Mouse (Mus musculus) layer of hippocampus, adult 18-20 months (tissue): ENCODE measurements around the gene Cavin3. TPM values are rescaled to one million over a fixed set of nuclear protein-coding genes. Genes with fewer than 3 reads are reported as not detected.

Experiments used
- DNase-seq, 2 experiments: peaks; one replicate each; pipeline ENCODE4 v3.0.0; 2022; ENCODE audit warnings: low spot score in 2 of 2
- long read RNA-seq: library from polyadenylated mRNA; stranded (forward); transcript quantifications from one replicate; pipeline ENCODE4 v2.0.0, GENCODE M21; 2021
- total RNA-seq, 2 experiments: library from RNA; stranded (reverse); gene quantifications; 2 replicates each; pipeline ENCODE4 v1.2.3; 2021

Cavin3 gene
- 10 to 100 TPM; 14.3 to 15.9 TPM for total RNA-seq
- long read RNA-seq, transcript Cavin3-201 (2 exons, 1,662 nt) = major isoform, 18 of 20 reads
- long read RNA-seq, partial matches to known transcripts = 0 of 20 reads
- long read RNA-seq, other reads (novel, unspliced or antisense) = 2 of 20 reads

- DNase-seq = peak; percentile 40 to 58
These were observed at the start of gene Cavin3 for GRCm38 (mm10) chr7:105481505-105482411. Gene Cavin3, minus strand, starts transcription at chr7:105482300.

DNA sequence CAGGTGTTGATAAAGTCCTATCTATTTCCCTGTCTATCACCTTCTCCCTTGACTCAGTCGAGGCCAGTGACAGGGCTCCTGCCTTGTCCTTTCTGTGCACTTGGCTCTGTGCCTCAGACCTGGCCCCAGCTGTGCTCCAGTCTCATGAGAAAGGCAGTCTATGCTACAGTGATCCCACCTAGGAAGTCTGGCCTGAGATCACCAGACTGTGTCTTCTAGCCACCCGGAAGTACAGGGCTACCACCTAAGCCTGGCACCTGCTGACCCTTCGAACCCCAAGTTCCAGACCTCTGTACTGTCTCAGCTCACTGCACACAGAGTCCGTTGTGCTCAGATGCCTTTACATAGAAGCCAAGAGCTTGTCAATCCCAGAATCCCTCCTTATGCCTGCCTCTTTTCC is 46.0 kb upstream of the Cavin3 start:
- DNase-seq = no peak

DNA sequence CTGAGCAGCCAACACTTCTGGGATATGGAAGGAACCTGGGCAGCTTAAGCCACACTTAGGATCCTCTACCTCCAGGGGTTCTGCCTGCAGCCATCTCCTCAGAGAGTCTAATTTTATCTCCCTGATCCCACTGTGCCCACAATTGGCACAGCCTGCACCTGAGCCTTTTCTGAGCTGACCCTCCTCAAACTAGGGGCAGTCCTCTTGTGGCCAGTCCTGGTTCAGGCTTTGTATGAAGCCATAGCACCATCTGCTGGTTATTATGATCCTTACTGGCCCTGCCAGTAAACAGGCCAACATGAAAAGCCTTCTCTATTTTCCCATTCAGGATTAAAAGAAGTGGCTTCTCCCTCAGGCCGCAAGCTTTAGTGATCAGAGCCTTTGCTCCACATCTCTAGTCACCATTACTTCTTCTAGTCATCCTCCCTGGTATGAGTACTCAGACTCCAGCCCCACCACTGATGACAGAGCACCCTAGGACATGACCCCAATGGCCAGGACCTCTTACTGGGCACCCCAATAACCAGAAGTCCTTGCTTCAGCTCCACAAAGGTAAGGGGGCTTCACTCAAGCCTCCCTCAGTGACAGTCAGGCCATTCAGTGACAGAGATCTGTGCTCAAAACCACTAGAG is 45.3 kb upstream of the Cavin3 start:
- peak in 1 of 2 experiments; percentile 54 for DNase-seq

DNA sequence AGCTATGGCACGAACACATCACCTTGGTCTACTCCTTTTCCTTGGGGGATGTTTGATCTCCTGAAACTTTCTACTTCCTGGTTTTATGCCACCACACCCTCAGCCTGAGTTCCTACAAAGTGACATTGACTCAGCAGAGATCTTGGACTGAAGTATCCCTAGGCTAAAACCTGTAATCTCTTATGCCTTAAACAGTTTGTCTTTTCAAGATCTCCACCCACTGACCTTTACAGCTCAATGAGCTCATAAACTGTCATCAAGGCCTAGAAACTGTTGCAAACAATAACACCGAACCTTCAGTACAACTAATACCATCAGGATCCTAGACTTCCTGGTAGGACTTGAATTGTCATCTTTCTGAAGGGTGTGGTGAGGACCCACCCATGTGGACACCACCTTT is 42.1 kb upstream of the Cavin3 start:
- DNase-seq = no peak

DNA sequence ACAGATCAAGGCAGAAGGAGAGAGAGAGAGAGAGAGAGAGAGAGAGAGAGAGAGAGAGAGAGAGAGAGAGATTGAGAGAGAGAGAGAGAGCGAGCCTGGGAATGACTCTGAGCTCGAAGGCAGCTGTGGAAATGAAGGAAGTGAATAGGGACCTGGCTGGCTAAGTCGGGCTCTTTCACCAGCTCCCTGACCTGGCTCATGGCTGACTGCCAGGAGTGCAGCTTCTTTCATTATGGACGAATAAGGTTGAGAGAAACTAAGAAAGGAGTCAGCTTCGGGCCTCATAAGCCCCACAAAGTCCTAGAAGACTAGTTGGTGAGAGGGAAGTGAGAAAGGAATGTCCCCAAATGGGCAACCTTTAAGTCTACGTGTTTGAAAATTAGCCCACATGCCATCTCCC is 38.1 kb upstream of the Cavin3 start:
- DNase-seq = no peak

GRCm38 (mm10) chr7:105519771-105520170 is 37.7 kb upstream of the Cavin3 start:
- DNase-seq = no peak

- DNase-seq = peak; percentile 31 to 54
These were observed 37.2 kb upstream of the Cavin3 start for GRCm38 (mm10) chr7:105519336-105519735.

GRCm38 (mm10) chr7:105516669-105517360 is 34.7 kb upstream of the Cavin3 start:
- DNase-seq = no peak

DNA sequence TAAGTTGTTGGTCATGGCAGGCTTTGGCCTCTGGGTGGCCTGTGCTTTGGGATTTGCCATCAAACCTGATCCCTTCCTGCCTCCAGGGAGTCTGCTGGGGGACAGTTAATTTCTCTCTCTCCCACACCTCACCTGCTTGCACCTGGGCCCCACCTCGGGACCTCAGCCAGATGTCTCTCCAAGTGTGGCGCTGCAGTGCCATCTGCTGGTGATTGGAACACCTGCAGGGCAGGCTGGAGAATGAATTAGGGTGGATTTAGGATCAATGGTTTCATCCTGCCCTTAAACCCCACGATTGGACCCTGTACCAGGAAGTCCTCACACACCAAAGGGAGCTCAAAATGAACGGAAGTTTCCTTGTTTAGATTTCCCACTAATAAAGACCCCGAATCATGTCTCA is 33.1 kb upstream of the Cavin3 start:
- DNase-seq = peak in 1 of 2 experiments; percentile 48

DNA sequence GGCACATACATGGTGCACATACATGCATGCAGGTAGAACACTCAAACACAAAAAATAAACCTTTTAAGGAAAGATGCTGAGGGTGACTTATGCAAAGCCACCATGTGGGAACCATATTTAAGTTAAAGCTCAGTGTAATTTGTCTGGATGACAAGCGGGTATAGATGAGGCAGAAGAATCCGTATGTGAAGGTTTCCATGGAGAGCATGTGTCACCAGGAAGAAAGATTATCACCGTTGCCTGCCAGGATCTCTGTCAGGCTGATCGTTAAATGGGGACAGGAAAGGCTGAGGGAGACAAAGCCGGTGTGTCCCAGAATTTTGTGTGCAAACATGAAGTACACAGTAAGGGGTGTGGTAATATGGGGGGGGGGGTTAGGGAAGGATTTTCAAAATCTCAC is 32.5 kb upstream of the Cavin3 start:
- DNase-seq = peak in 1 of 2 experiments; percentile 6

GRCm38 (mm10) chr7:105513845-105514291 is 31.8 kb upstream of the Cavin3 start:
- no peak for DNase-seq

DNA sequence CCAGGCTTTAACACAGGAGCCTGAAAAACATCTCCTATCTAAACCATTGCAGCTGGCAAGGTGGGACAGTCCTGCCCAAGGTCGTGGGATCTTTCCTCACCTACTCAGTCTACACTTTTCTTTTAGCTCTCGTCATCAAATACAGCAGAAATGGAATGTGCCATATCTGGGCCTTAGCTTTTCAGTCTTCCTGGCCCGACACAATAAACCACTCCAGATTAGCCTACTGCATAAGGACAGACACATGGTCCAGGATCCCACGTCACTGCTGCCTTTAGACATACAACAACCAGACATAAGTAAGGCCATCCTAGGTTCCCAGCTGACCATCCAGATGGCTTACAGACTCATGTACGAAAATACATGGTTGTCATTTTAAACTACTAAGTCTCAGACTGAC is 28.0 kb upstream of the Cavin3 start:
- DNase-seq = peak in 1 of 2 experiments; percentile 7

DNA sequence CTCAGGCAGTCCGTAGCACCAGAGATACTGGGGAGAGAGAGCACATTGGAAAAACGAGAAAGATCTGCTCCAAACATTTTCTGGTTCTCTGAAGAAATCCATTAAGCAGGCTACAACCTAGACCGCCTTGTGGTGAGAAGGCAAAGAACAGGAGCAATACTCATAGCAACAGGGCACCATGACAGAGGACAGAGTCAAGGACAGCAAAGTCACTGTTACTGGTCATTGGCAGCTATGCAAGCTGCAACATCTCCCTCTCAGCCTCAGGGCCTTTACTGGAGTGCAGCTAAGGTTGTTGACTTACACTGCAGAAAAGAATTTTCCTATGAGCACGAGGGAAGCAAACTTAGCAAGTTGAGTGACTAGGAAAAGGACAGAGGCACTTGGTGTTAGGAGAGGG is 25.2 kb upstream of the Cavin3 start:
- DNase-seq = no peak

DNA sequence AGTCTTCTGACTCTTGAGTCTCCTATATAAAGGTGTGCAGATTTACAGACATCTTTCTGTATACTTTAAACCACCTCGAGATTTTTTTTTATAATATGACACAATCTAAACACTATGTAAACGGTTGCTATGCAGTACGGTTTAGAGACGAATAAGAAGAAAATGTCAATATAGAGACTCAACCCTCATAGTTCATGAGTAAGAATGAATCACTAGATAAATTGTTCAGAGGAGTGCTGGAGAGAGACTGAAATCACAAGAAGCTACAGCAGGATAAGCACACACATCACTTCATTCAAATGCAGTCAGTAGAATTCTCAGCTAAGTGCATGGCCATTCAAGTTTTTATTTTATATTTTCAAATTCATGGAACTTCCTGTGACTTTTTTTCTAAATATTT is 19.9 kb upstream of the Cavin3 start:
- no peak for DNase-seq

- DNase-seq = no peak
These were observed 17.6 kb upstream of the Cavin3 start for GRCm38 (mm10) chr7:105499676-105500075.

DNA sequence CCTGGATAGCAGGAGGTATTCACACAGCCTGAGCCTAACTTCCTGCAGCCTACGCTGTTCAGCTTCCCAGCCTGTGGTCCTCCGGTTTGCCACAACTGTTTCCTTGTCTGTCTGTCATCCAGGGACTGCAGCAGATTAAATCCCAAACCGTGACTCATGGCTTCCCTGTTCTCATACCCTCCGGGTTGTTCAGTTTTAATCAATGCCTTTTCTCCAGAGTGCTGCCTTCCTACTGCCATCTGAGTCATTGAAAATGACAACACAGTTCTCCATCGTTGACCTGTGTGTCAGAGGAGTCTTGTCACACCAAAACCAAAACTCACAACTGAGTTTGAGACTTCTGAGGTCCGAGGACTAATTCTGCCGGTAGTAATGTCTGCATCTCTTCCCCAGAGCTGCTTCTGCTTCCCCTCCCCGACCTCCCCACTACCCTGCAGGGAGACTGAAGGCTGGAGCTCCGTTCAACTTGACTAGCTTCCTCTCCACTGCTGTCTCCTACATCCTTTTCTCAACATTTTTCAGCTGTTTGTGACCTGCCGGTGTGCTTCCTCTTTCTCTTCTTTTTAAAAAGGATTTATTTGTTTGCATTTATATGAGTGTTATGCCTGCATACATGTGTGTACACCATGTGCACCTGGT is 16.9 kb upstream of the Cavin3 start:
- peak in 1 of 2 experiments; percentile 23 for DNase-seq

GRCm38 (mm10) chr7:105497881-105498280 is 15.8 kb upstream of the Cavin3 start:
- no peak for DNase-seq

- DNase-seq = peak; percentile 82 to 94
These were observed 5.2 kb upstream of the Cavin3 start for GRCm38 (mm10) chr7:105487104-105487876.

- no peak for DNase-seq
These were observed 2.9 kb upstream of the Cavin3 start for GRCm38 (mm10) chr7:105485029-105485428.

GRCm38 (mm10) chr7:105482426-105482825 is 326 bp upstream of the Cavin3 start:
- DNase-seq = no peak
